Mouse (Mus musculus): ENCODE measurements around the gene Lpcat3.

DNA sequence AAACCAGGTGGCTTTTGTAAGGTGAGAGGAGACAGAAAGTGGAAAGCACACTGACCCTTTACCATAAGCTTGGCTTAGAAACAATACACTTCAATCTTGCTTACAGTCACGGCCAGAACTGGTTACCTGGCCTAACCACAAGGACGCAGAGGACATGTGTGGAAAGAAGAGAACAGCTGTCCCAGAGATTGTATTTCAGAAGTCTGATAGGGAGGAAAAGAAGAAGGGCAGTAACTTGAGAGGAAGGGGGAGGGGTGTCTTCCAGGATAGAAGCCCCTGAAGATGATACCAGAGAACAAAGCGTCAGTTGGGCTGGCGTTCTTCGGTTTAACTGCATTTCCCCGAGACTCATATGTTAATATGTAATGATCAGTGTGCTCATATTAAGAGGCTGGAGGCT lies 6.9 kb upstream of the Lpcat3 start:
- TF ChIP-seq GATA1 (IDR thresholded peaks at IDR 0.05; ENCODE audit: borderline replicate concordance, low read length) (no peak), FLI1 (IDR thresholded peaks at IDR 0.05; ENCODE audit: low read length) (no peak)
